Mouse (Mus musculus): ENCODE measurements around the gene Mfsd12. TPM values are rescaled to one million over a fixed set of nuclear protein-coding genes. Genes with fewer than 3 reads are reported as not detected.
A peak's percentile ranks its signal among the peaks of the same experiment; 100 is the strongest.

Gene Mfsd12
- polyA plus RNA-seq, 1 experiment = 13.7 TPM

GRCm38 (mm10) chr10:81366477-81367206 is 9.4 kb downstream of the Mfsd12 start:
- H3K27me3 ChIP-seq (ENCODE audit: control insufficient read depth, insufficient read depth, low read length, poor library complexity, severe bottlenecking) = no peaks in the 10 kb centered on the region
- no peak overlapping the region for H3K4me3 ChIP-seq (ENCODE audit: low read depth, low read length)
- H3K9ac ChIP-seq (ENCODE audit: low read depth, poor library complexity, severe bottlenecking) = no peak overlapping the region
- no peaks in the 10 kb centered on the region for H3K9me3 ChIP-seq (replicated peaks; ENCODE audit: control insufficient read depth, insufficient read depth, low read length, poor library complexity, severe bottlenecking)
- H3K4me1 ChIP-seq (ENCODE audit: control insufficient read depth, insufficient read depth, low read length) = peaks cover 9% of the 10 kb centered on the region
- no peak for TF ChIP-seq EP300 (IDR thresholded peaks at IDR 0.05; ENCODE audit: insufficient read depth, low read depth, low read length)
- TF ChIP-seq CTCF (IDR thresholded peaks at IDR 0.05; ENCODE audit: low read depth, low read length) = no peak
- TF ChIP-seq POLR2A (IDR thresholded peaks at IDR 0.05; ENCODE audit: insufficient read depth, low read length) = no peak
- no peak overlapping the region for H3K27ac ChIP-seq (ENCODE audit: insufficient read depth, low read length)
- peaks cover 18% of the 10 kb centered on the region for H3K36me3 ChIP-seq (ENCODE audit: control insufficient read depth, insufficient read depth, low read length, poor library complexity, severe bottlenecking)

GRCm38 (mm10) chr10:81367207-81367495 is 9.9 kb downstream of the Mfsd12 start:
- no peaks in the 10 kb centered on the region for H3K9me3 ChIP-seq (replicated peaks; ENCODE audit: control insufficient read depth, insufficient read depth, low read length, poor library complexity, severe bottlenecking)
- H3K27ac ChIP-seq (ENCODE audit: insufficient read depth, low read length) = no peak overlapping the region
- no peaks in the 10 kb centered on the region for H3K27me3 ChIP-seq (ENCODE audit: control insufficient read depth, insufficient read depth, low read length, poor library complexity, severe bottlenecking)
- TF ChIP-seq POLR2A (IDR thresholded peaks at IDR 0.05; ENCODE audit: insufficient read depth, low read length) (no peak), CTCF (IDR thresholded peaks at IDR 0.05; ENCODE audit: low read depth, low read length) (no peak), EP300 (IDR thresholded peaks at IDR 0.05; ENCODE audit: insufficient read depth, low read depth, low read length) (no peak)
- peaks cover 18% of the 10 kb centered on the region for H3K36me3 ChIP-seq (ENCODE audit: control insufficient read depth, insufficient read depth, low read length, poor library complexity, severe bottlenecking)
- peaks cover 7% of the 10 kb centered on the region for H3K4me1 ChIP-seq (ENCODE audit: control insufficient read depth, insufficient read depth, low read length)
- H3K9ac ChIP-seq (ENCODE audit: low read depth, poor library complexity, severe bottlenecking) = no peak overlapping the region
- no peak overlapping the region for H3K4me3 ChIP-seq (ENCODE audit: low read depth, low read length)

GRCm38 (mm10) chr10:81375322-81375721 is 18.0 kb downstream of the Mfsd12 start:
- Histone ChIP-seq H3K9ac (ENCODE audit: low read depth, poor library complexity, severe bottlenecking) (no peak overlapping the region), H3K27me3 (ENCODE audit: control insufficient read depth, insufficient read depth, low read length, poor library complexity, severe bottlenecking) (no peaks in the 10 kb centered on the region), H3K4me1 (ENCODE audit: control insufficient read depth, insufficient read depth, low read length) (no peaks in the 10 kb centered on the region), H3K27ac (ENCODE audit: insufficient read depth, low read length) (no peak overlapping the region), H3K36me3 (ENCODE audit: control insufficient read depth, insufficient read depth, low read length, poor library complexity, severe bottlenecking) (peaks cover 2% of the 10 kb centered on the region; the same call in 1 of the 2 replicates), H3K9me3 (replicated peaks; ENCODE audit: control insufficient read depth, insufficient read depth, low read length, poor library complexity, severe bottlenecking) (no peaks in the 10 kb centered on the region), H3K4me3 (ENCODE audit: low read depth, low read length) (no peak overlapping the region)
- no peak for TF ChIP-seq CTCF (IDR thresholded peaks at IDR 0.05; ENCODE audit: low read depth, low read length)
- TF ChIP-seq POLR2A (IDR thresholded peaks at IDR 0.05; ENCODE audit: insufficient read depth, low read length) = no peak
- TF ChIP-seq EP300 (IDR thresholded peaks at IDR 0.05; ENCODE audit: insufficient read depth, low read depth, low read length) = no peak

GRCm38 (mm10) chr10:81376561-81377361 is 19.5 kb downstream of the Mfsd12 start:
- Histone ChIP-seq H3K9ac (ENCODE audit: low read depth, poor library complexity, severe bottlenecking) (peak overlapping the region; percentile 93; the same call in 1 of the 2 replicates), H3K27ac (ENCODE audit: insufficient read depth, low read length) (peak overlapping the region; percentile 29; the same call in 1 of the 2 replicates), H3K4me1 (ENCODE audit: control insufficient read depth, insufficient read depth, low read length) (no peaks in the 10 kb centered on the region), H3K36me3 (ENCODE audit: control insufficient read depth, insufficient read depth, low read length, poor library complexity, severe bottlenecking) (no peaks in the 10 kb centered on the region), H3K9me3 (replicated peaks; ENCODE audit: control insufficient read depth, insufficient read depth, low read length, poor library complexity, severe bottlenecking) (no peaks in the 10 kb centered on the region), H3K27me3 (ENCODE audit: control insufficient read depth, insufficient read depth, low read length, poor library complexity, severe bottlenecking) (no peaks in the 10 kb centered on the region), H3K4me3 (ENCODE audit: low read depth, low read length) (peak overlapping the region; percentile 97)
- TF ChIP-seq CTCF (IDR thresholded peaks at IDR 0.05; ENCODE audit: low read depth, low read length) = peak; percentile 57
- no peak for TF ChIP-seq EP300 (IDR thresholded peaks at IDR 0.05; ENCODE audit: insufficient read depth, low read depth, low read length)

- Histone ChIP-seq H3K27ac (ENCODE audit: insufficient read depth, low read length) (0 out of 2 replicates have a peak overlapping the region, but pooled peaks have one; percentile 29), H3K36me3 (ENCODE audit: control insufficient read depth, insufficient read depth, low read length, poor library complexity, severe bottlenecking) (no peaks in the 10 kb centered on the region), H3K27me3 (ENCODE audit: control insufficient read depth, insufficient read depth, low read length, poor library complexity, severe bottlenecking) (no peaks in the 10 kb centered on the region), H3K9me3 (replicated peaks; ENCODE audit: control insufficient read depth, insufficient read depth, low read length, poor library complexity, severe bottlenecking) (no peaks in the 10 kb centered on the region), H3K4me3 (ENCODE audit: low read depth, low read length) (peak overlapping the region; percentile 97), H3K9ac (ENCODE audit: low read depth, poor library complexity, severe bottlenecking) (peak overlapping the region; percentile 93), H3K4me1 (ENCODE audit: control insufficient read depth, insufficient read depth, low read length) (no peaks in the 10 kb centered on the region)
- no peak for TF ChIP-seq POLR2A (IDR thresholded peaks at IDR 0.05; ENCODE audit: insufficient read depth, low read length)
- TF ChIP-seq EP300 (IDR thresholded peaks at IDR 0.05; ENCODE audit: insufficient read depth, low read depth, low read length) = no peak
- TF ChIP-seq CTCF (IDR thresholded peaks at IDR 0.05; ENCODE audit: low read depth, low read length) = no peak
These were observed 20.0 kb downstream of the Mfsd12 start for GRCm38 (mm10) chr10:81377362-81377664.

Data from ES-Bruce4 (cell line).